Mouse (Mus musculus) bone marrow, adult 2 months (tissue): ENCODE results near the gene Scn5a.

ENCODE experiments used
- CTCF ChIP-seq: fragments of 200-500 bp; IDR thresholded peaks from 2 replicates; pipeline ENCODE4 v1.5.1; 2011; ENCODE audit warnings: low read length, control low read depth; ENCODE audit not compliant: control insufficient read depth, insufficient read depth
- POLR2A ChIP-seq: fragments of 200-500 bp; IDR thresholded peaks from 2 replicates; pipeline ENCODE4 v1.6.1; 2011; ENCODE audit warnings: low read depth, mild to moderate bottlenecking, control low read depth, low read length, borderline replicate concordance; ENCODE audit not compliant: control insufficient read depth

GRCm38 (mm10) chr9:119566214-119566613 is 12.6 kb downstream of the Scn5a start:
- TF ChIP-seq CTCF (no peak), POLR2A (no peak)
